Mouse (Mus musculus): Measurements from ENCODE around the gene Cnnm2.

GRCm38 (mm10) chr19:46908207-46908606 is 146.8 kb downstream of the Cnnm2 start:
- no peak for TF ChIP-seq CTCF (IDR thresholded peaks at IDR 0.05; ENCODE audit: borderline replicate concordance, extremely low read depth, insufficient read depth, insufficient read length)
- TF ChIP-seq POLR2A (IDR thresholded peaks at IDR 0.05; ENCODE audit: borderline replicate concordance, extremely low read depth, insufficient read depth, insufficient read length, poor library complexity, severe bottlenecking) = no peak
